Mouse (Mus musculus) liver, embryonic 14.5 days (tissue): ENCODE measurements at regions not wholly inside any gene's neighbourhood (a gene's known extent, or its start where the extent isn't known, plus 50 kb on each side); places are given as distances from the start of the nearest gene placed in this dataset.

Experiments
- CTCF ChIP-seq: IDR thresholded peaks from 2 replicates; pipeline ENCODE4 v1.5.1; 2016; ENCODE audit warnings: antibody characterized with exemption, low read depth, control low read depth
- EP300 ChIP-seq: IDR thresholded peaks from 2 replicates; pipeline ENCODE4 v1.6.1; 2016; ENCODE audit warnings: antibody characterized with exemption, low read depth

DNA sequence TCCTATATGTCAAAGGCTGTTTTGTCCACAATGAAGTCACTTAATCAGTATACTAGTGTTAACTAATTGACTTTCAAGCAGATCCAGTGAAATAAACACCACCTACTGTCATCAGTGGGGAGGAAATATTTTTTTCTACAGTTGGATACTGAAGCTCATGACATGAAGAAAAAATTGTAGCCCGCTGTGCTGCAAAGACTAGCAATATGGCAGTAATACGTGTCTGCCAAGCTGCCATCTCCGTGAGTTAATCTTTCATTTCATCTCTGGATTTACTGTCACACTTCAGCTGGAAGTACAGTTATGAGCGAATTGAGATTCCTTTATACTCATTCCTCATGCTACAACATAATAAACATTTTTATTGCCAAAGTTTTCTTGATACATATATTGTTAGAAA is 1311.3 kb upstream of the Sel1l start:
- TF ChIP-seq CTCF (no peak), EP300 (no peak)
